Mouse (Mus musculus) heart, adult 2 months (tissue): ENCODE measurements around the gene 9330161L09Rik. TPM values are rescaled to one million over a fixed set of nuclear protein-coding genes. Genes with fewer than 3 reads are reported as not detected.

Source experiments
- DNase-seq, 2 experiments: peaks; one replicate each; pipeline ENCODE4 v3.0.0; 2021
- H3K27ac ChIP-seq: fragments of 200-600 bp; 2 replicates; pipeline ENCODE4 v1.8.1; 2022
- H3K27me3 ChIP-seq: fragments of 200-500 bp; 2 replicates; pipeline ENCODE4 v1.6.1; 2012; ENCODE audit warnings: mild to moderate bottlenecking, low read length, inconsistent platforms, mixed read lengths; ENCODE audit not compliant: control insufficient read depth, insufficient read depth
- H3K36me3 ChIP-seq: fragments of 200-500 bp; 2 replicates; pipeline ENCODE4 v1.6.1; 2012; ENCODE audit warnings: low read length, inconsistent platforms; ENCODE audit not compliant: control insufficient read depth, insufficient read depth
- H3K4me1 ChIP-seq: fragments of 200-500 bp; 2 replicates; pipeline ENCODE4 v1.6.1; 2011; ENCODE audit warnings: low read length; ENCODE audit not compliant: control insufficient read depth, insufficient read depth
- H3K4me3 ChIP-seq: fragments of 200-600 bp; 2 replicates; pipeline ENCODE4 v1.8.1; 2022
- H3K79me2 ChIP-seq: fragments of 200-500 bp; replicated peaks from 2 replicates; pipeline ENCODE4 v1.6.1; 2012; ENCODE audit warnings: mild to moderate bottlenecking, inconsistent platforms, low read length, moderate library complexity, mixed read lengths; ENCODE audit not compliant: control insufficient read depth, insufficient read depth
- H3K9ac ChIP-seq: fragments of 200-500 bp; 2 replicates; pipeline ENCODE4 v1.6.1; 2012; ENCODE audit warnings: low read depth, mild to moderate bottlenecking, control low read depth, inconsistent platforms, low read length, mixed read lengths
- CTCF ChIP-seq: fragments of 200-600 bp; IDR thresholded peaks from 2 replicates; pipeline ENCODE4 v1.8.1; 2022; ENCODE audit warnings: antibody characterized with exemption, mild to moderate bottlenecking, moderate library complexity
- EP300 ChIP-seq: fragments of 200-500 bp; IDR thresholded peaks from 2 replicates; pipeline ENCODE4 v1.6.1; 2011; ENCODE audit warnings: low read depth, low read length, control low read depth; ENCODE audit not compliant: insufficient read depth
- POLR2A ChIP-seq: fragments of 200-500 bp; IDR thresholded peaks from 2 replicates; pipeline ENCODE4 v1.6.1; 2011; ENCODE audit warnings: mild to moderate bottlenecking, low read depth, low read length, control low read depth; ENCODE audit not compliant: insufficient read depth
- WGBS: fragments of 180-500 bp; shearing (Covaris S2); methylation state at CpG from one replicate; pipeline ENCODE4 v1.1.7; 2018; 5-methylcytosine and 5-hydroxymethylcytosine counted together
- intact Hi-C: fragments of 180-260 bp; cut with DNase I; formaldehyde crosslinking; loops from one replicate; pipeline ENCODE4 v1.15.1; 2025
- polyA plus RNA-seq: library from polyadenylated mRNA; depleted of rRNA; stranded (reverse); fragments of >200 nt; gene quantifications from 2 replicates; pipeline ENCODE4 v1.2.3, GENCODE M21; 2012; rRNA removed
- total RNA-seq, 2 experiments: library from RNA; stranded (reverse); gene quantifications; 2 replicates each; pipeline ENCODE4 v1.2.3; 2021

The 9330161L09Rik gene
- total and polyA plus RNA-seq, 3 experiments: 0.61 to 1.6 (median 1.4) TPM

GRCm38 (mm10) chr12:103360812-103361211 lies 46.8 kb downstream of the 9330161L09Rik start:
- Histone ChIP-seq H3K9ac (no peak overlapping the region), H3K36me3 (no peaks in the 10 kb centered on the region), H3K4me3 (no peak overlapping the region), H3K4me1 (peaks cover 28% of the 10 kb centered on the region), H3K79me2 (no peaks in the 10 kb centered on the region), H3K27ac (peak overlapping the region; percentile 85), H3K27me3 (no peaks in the 10 kb centered on the region)
- 61% methylated on average over 8 of the region's 8 CpGs for WGBS
- intact Hi-C loops: no loop called here
- DNase-seq: no peak
- TF ChIP-seq CTCF: no peak
- TF ChIP-seq EP300: no peak
- TF ChIP-seq POLR2A: no peak

DNA sequence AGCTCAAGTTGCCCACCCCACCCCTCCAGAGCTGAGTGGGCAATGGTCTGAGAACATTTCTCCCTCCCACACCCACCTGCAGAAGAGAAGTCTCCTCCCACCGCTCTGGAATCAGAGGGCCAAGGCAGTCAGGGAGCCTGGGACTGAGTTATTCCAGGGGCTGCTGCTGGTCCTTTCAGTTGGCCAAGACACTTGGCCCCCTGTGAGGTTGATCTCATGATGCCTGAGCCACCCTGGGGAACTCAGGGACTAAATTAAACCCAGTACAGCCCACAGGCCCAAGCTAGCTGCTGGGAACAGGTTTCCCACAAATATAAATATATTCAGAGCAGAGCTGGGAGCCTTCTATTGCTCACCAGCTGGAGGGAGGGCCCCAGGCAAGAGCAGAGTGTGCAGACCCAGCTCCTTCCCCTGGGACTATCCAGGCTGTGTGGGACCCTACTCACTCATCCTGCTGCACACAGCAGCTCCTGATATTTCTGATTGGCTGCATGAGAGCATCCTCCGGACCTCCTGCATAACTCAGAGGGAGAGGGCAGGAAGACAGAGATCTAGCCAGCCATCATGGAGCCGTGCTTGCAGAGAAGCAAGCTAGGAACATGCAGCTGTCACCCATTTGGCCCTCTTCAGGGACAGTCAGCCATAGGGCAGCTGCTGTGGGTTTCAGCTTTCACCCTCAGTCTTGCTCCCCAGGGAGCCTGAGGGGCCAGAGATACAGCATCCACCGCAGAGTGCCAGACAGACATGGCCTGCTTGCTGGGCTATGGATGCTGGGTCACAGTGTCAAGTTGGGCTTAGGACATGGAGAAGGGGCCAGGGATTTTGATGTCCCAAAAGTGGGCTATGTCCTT lies 48.4 kb downstream of the 9330161L09Rik start:
- peak overlapping the region; percentile 90 for H3K27ac ChIP-seq
- H3K36me3 ChIP-seq: no peaks in the 10 kb centered on the region
- DNase-seq: peak; percentile 39 to 49
- 40% methylated on average over 4 of the region's 4 CpGs for WGBS
- TF ChIP-seq POLR2A (peak; percentile 30; the same call in 1 of the 2 replicates), EP300 (no peak)
- intact Hi-C loops: no loop called here
- H3K27me3 ChIP-seq: no peaks in the 10 kb centered on the region
- no peaks in the 10 kb centered on the region for H3K79me2 ChIP-seq
- H3K9ac ChIP-seq: peak overlapping the region; percentile 61
- H3K4me1 ChIP-seq: peaks cover 28% of the 10 kb centered on the region
- H3K4me3 ChIP-seq: no peak overlapping the region

- Histone ChIP-seq H3K9ac (peak overlapping the region; percentile 61), H3K27ac (peak overlapping the region; percentile 90)
- DNase-seq: peak; percentile 75 to 82
Observed at GRCm38 (mm10) chr12:103358216-103358615, 49.4 kb downstream of the 9330161L09Rik start.

More at GRCm38 (mm10) chr12:103358216-103358615, 49.4 kb downstream of the 9330161L09Rik start:
- intact Hi-C loops: no loop called here
- 0 out of 2 replicates have a peak, but pooled peaks have one; percentile 47 for TF ChIP-seq EP300
- no peak for TF ChIP-seq CTCF
- TF ChIP-seq POLR2A: peak; percentile 37; the same call in 1 of the 2 replicates
- H3K4me3 ChIP-seq: no peak overlapping the region
- H3K4me1 ChIP-seq: peaks cover 25% of the 10 kb centered on the region
- 47% methylated on average over 8 of the region's 8 CpGs for WGBS
- H3K27me3 ChIP-seq: no peaks in the 10 kb centered on the region
- H3K79me2 ChIP-seq: no peaks in the 10 kb centered on the region
- no peaks in the 10 kb centered on the region for H3K36me3 ChIP-seq

Other genes starting within 250 kb of the 9330161L09Rik start
- under 1 TPM; 0.29 to 0.43 TPM for gene Prima1, start 165.7 kb downstream of the 9330161L09Rik start, total RNA-seq
- gene Prima1, start 165.7 kb downstream of the 9330161L09Rik start, polyA plus RNA-seq: 0.53 and 1.4 TPM in 2 replicates
- not detected for gene Fam181a, start 96.8 kb downstream of the 9330161L09Rik start, total RNA-seq
- gene Fam181a, start 96.8 kb downstream of the 9330161L09Rik start, polyA plus RNA-seq: not detected in 2 replicates
- gene Asb2, start 51.8 kb downstream of the 9330161L09Rik start, total RNA-seq: 100 to 1,000 TPM; 419 to 533 TPM
- 505 and 541 TPM in 2 replicates for gene Asb2, start 51.8 kb downstream of the 9330161L09Rik start, polyA plus RNA-seq
- 1 to 10 TPM; 3.1 to 3.2 TPM for gene Otub2, start 19.1 kb downstream of the 9330161L09Rik start, total RNA-seq
- 4.1 and 6.4 TPM in 2 replicates for gene Otub2, start 19.1 kb downstream of the 9330161L09Rik start, polyA plus RNA-seq
- gene Ddx24, start 18.0 kb upstream of the 9330161L09Rik start, total RNA-seq: 10 to 100 TPM; 85.3 to 89.3 TPM
- gene Ddx24, start 18.0 kb upstream of the 9330161L09Rik start, polyA plus RNA-seq: 30.2 and 46.0 TPM in 2 replicates
- gene Ifi27, start 26.4 kb upstream of the 9330161L09Rik start, total RNA-seq: 10 to 100 TPM; 56.3 to 68.8 TPM
- gene Ifi27, start 26.4 kb upstream of the 9330161L09Rik start, polyA plus RNA-seq: 175 and 210 TPM in 2 replicates
- 10 to 100 TPM; 31.8 to 43.8 TPM for gene Ifi27l2a, start 35.9 kb upstream of the 9330161L09Rik start, total RNA-seq
- gene Ifi27l2a, start 35.9 kb upstream of the 9330161L09Rik start, polyA plus RNA-seq: 265 and 388 TPM in 2 replicates
- not detected for gene Ifi27l2b, start 49.4 kb upstream of the 9330161L09Rik start, total RNA-seq
- gene Ifi27l2b, start 49.4 kb upstream of the 9330161L09Rik start, polyA plus RNA-seq: 0.29 TPM in 1 of 2 replicates, not detected in the other
- under 1 TPM; 0.16 to 0.37 TPM for gene Ppp4r4, start 124.5 kb upstream of the 9330161L09Rik start, total RNA-seq
- gene Ppp4r4, start 124.5 kb upstream of the 9330161L09Rik start, polyA plus RNA-seq: 0.06 and 0.29 TPM in 2 replicates
- gene Serpina10, start 223.6 kb upstream of the 9330161L09Rik start, total RNA-seq: not detected
- not detected in 2 replicates for gene Serpina10, start 223.6 kb upstream of the 9330161L09Rik start, polyA plus RNA-seq
- gene Serpina6, start 249.4 kb upstream of the 9330161L09Rik start, total RNA-seq: not detected
- 0.12 TPM in 1 of 2 replicates, not detected in the other for gene Serpina6, start 249.4 kb upstream of the 9330161L09Rik start, polyA plus RNA-seq